Mouse (Mus musculus): ENCODE data around the gene Gm8300. TPM values are rescaled to one million over a fixed set of nuclear protein-coding genes. Genes with fewer than 3 reads are reported as not detected.
"Not testable (repeated sequence)": the region's sequence is repeated elsewhere in the genome, so short reads cannot be mapped to it uniquely, and the experiment has no call there.

Gene Gm8300
- total and polyA plus RNA-seq, 3 experiments: 0.07 TPM; not detected in 2

DNA sequence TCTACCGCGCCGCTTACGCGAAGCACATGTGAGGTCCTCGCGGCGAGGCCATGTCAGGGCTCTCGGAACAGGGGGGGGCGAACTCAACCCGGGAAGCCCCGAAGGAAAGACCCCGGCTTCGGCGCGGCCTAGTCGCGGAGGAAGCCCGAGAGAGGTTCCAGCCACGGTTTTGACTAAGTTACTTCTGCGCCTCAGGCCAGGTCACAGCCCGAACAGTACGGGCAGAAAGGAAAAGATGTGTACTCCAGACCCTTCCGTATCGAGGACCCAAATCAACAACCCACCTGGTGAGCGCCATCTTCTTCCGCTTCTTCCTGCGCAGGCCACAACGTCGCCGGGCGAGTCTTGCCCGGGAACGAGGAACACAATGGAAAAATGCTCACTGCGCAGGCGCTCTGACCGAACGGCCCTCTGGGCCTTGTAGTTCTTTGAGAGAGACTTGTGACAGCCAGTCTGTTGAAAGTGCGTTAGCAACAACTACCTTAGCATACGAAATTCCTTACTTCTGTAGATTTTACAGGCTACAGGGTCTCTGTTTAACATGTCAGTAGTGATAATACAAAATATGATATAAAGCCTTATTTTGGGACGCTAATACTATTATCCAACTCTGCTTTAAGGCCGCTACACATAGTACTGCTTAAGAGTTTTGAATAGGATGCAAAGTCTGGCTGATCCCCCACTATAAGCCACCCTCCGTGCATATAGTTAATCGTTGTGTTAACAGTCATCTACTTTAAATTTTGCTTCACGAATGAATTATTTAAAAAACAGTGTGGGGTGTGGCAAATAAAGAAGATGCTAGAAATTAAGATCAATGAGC is 41.9 kb upstream of the Gm8300 start, which contains the start of gene Snw1 (continued):
- TF ChIP-seq RCOR1 (IDR thresholded peaks at IDR 0.05; ENCODE audit: low read depth, low read length) (no peak), USF2 (IDR thresholded peaks at IDR 0.05; ENCODE audit: borderline replicate concordance in 1 of 2, insufficient read depth in 1 of 2, low read depth in 1 of 2, low read length in 2 of 2) (no peak), MYB (IDR thresholded peaks at IDR 0.05; ENCODE audit: low read depth, low read length) (no peak), HCFC1 (IDR thresholded peaks at IDR 0.05; ENCODE audit: low read depth, low read length) (peak; percentile 99), UBTF (IDR thresholded peaks at IDR 0.05; ENCODE audit: borderline replicate concordance, insufficient read depth, low read depth, low read length) (peak; percentile 99), KAT2A (conservative IDR thresholded peaks at IDR 0.05; ENCODE audit: low read depth, low read length) (peak; percentile 98), ETS1 (IDR thresholded peaks at IDR 0.05; ENCODE audit: low read depth, low read length) (no peak), MAX (IDR thresholded peaks at IDR 0.05; ENCODE audit: low read length) (peak; percentile 49; the same call in 1 of the 2 replicates), MAFK (IDR thresholded peaks at IDR 0.05; ENCODE audit: borderline replicate concordance, low read depth, low read length) (no peak), POLR2AphosphoS2 (IDR thresholded peaks at IDR 0.05; ENCODE audit: low read length) (peak; percentile 86; the same call in 1 of the 2 replicates), POLR2A (IDR thresholded peaks at IDR 0.05; ENCODE audit: control insufficient read depth in 1 of 2, insufficient read depth in 1 of 2, low read depth in 1 of 2, low read length in 2 of 2, poor library complexity in 1 of 2) (peak; percentile 62 to 85), USF1 (IDR thresholded peaks at IDR 0.05; ENCODE audit: low read depth, low read length) (peak; percentile 66), NELFE (IDR thresholded peaks at IDR 0.05; ENCODE audit: low read depth, low read length) (peak; percentile 71), ZC3H11A (IDR thresholded peaks at IDR 0.05; ENCODE audit: low read depth, low read length) (peak; percentile 35; the same call in 1 of the 2 replicates)

DNA sequence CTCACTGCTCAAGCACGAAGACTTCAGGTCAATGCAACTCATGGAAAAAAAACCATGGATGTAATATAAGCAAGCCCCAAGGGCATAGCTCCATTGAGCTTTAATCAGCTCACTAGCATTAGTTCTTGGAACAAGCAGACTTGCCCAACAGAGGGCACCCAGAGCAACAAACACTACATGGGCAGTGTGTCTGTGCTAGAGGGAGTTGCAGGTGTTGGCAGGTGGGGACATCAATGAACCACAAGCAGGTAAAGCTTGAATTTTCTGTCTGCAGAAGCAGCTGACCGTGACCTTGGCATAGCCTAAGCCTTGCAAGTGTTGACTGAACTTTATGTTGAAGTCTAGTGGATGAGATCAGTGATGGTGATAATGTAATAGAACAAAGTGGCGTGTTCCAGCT is 39.4 kb upstream of the Gm8300 start:
- Histone ChIP-seq H3K4me3 (ENCODE audit: control insufficient read depth in 1 of 2, insufficient read depth in 1 of 2, low read depth in 2 of 2, low read length in 2 of 2) (no peak overlapping the region), H3K9me3 (replicated peaks; ENCODE audit: insufficient read depth, low read length) (no peaks in the 10 kb centered on the region), H3K36me3 (ENCODE audit: control insufficient read depth in 1 of 2, insufficient read depth in 2 of 2, low read length in 2 of 2) (peaks cover 0 to 15% of the 10 kb centered on the region in 2 experiments; a peak in 2 of 4 replicates), H3K4me1 (ENCODE audit: control insufficient read depth in 1 of 2, insufficient read depth in 2 of 2, low read length in 2 of 2) (peaks cover 0 to 7% of the 10 kb centered on the region in 2 experiments; a peak in 2 of 4 replicates), H3K9ac (ENCODE audit: control insufficient read depth, low read depth, low read length, poor library complexity, severe bottlenecking) (no peak overlapping the region), H3K27me3 (ENCODE audit: control insufficient read depth in 1 of 2, insufficient read depth in 2 of 2, low read length in 2 of 2) (no peaks in the 10 kb centered on the region), H3K79me2 (ENCODE audit: control insufficient read depth, insufficient read depth, low read length, poor library complexity) (peaks cover 21% of the 10 kb centered on the region), H3K27ac (ENCODE audit: control insufficient read depth, low read depth, low read length) (no peak overlapping the region)
- no peak for DNase-seq (ENCODE audit: low read depth, low spot score)
- TF ChIP-seq RAD21 (IDR thresholded peaks at IDR 0.05; ENCODE audit: low read depth, low read length) (no peak), MEF2A (IDR thresholded peaks at IDR 0.05; ENCODE audit: extremely low read depth, insufficient replicate concordance, low read depth, low read length, poor library complexity, severe bottlenecking) (no peak), TCF12 (IDR thresholded peaks at IDR 0.05; ENCODE audit: low read depth, low read length) (no peak), TAL1 (IDR thresholded peaks at IDR 0.05; ENCODE audit: low read length) (no peak)

DNA sequence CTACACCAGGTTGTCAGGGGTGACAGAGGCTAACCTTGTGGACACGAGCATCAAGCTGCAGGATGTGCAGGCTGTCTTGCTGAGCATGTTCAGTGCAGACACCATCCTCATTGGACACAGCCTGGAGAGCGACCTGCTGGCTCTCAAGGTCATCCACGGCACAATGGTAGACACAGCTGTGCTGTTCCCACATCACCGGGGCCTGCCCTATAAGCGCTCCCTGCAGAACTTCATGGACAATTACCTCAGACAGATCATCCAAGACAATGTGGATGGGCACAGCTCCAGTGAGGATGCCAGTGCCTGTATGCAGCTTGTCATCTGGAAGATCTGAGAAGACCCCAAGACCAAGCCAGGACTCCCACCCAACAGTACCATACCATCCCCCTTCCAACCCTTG is 31.6 kb upstream of the Gm8300 start:
- H3K27me3 ChIP-seq (ENCODE audit: control insufficient read depth in 1 of 2, insufficient read depth in 2 of 2, low read length in 2 of 2); H3K36me3 ChIP-seq (ENCODE audit: control insufficient read depth in 1 of 2, insufficient read depth in 2 of 2, low read length in 2 of 2); H3K27ac ChIP-seq (ENCODE audit: control insufficient read depth, low read depth, low read length); H3K9ac ChIP-seq (ENCODE audit: control insufficient read depth, low read depth, low read length, poor library complexity, severe bottlenecking); H3K79me2 ChIP-seq (ENCODE audit: control insufficient read depth, insufficient read depth, low read length, poor library complexity); DNase-seq (ENCODE audit: low read depth, low spot score); H3K4me1 ChIP-seq (ENCODE audit: control insufficient read depth in 1 of 2, insufficient read depth in 2 of 2, low read length in 2 of 2); H3K9me3 ChIP-seq (replicated peaks; ENCODE audit: insufficient read depth, low read length); H3K4me3 ChIP-seq (ENCODE audit: control insufficient read depth in 1 of 2, insufficient read depth in 1 of 2, low read depth in 2 of 2, low read length in 2 of 2): not testable (repeated sequence)

- H3K4me3 ChIP-seq (ENCODE audit: control insufficient read depth in 1 of 2, insufficient read depth in 1 of 2, low read depth in 2 of 2, low read length in 2 of 2); H3K27me3 ChIP-seq (ENCODE audit: control insufficient read depth in 1 of 2, insufficient read depth in 2 of 2, low read length in 2 of 2); H3K27ac ChIP-seq (ENCODE audit: control insufficient read depth, low read depth, low read length); H3K9ac ChIP-seq (ENCODE audit: control insufficient read depth, low read depth, low read length, poor library complexity, severe bottlenecking); H3K4me1 ChIP-seq (ENCODE audit: control insufficient read depth in 1 of 2, insufficient read depth in 2 of 2, low read length in 2 of 2); H3K79me2 ChIP-seq (ENCODE audit: control insufficient read depth, insufficient read depth, low read length, poor library complexity); H3K9me3 ChIP-seq (replicated peaks; ENCODE audit: insufficient read depth, low read length); H3K36me3 ChIP-seq (ENCODE audit: control insufficient read depth in 1 of 2, insufficient read depth in 2 of 2, low read length in 2 of 2): not testable (repeated sequence)
- DNase-seq (ENCODE audit: low read depth, low spot score): peak; percentile 33
Measured at GRCm38 (mm10) chr12:87488683-87489082, 25.4 kb upstream of the Gm8300 start.

DNA sequence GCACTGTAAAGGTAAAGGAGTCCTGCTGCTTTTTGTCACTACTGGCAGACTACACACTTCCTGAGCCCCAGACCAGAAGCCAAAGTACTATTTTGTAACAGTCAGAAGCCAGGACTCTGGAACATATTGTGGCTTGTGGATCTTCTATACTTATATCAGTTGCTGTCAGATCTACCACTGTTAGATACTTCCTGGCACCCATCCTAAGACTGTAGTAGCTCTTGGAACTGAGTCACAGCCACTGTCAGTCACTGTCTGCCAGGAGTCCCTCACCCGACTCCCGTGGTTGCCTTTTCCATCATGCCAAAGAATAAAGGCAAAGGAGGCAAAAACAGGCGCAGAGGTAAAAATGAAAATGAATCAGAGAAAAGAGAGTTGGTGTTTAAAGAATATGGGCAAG is 19.7 kb upstream of the Gm8300 start, which contains the start of gene Gm5788:
Gm5788 (plus strand) TSS at position 301 of the 400 bp plus-strand sequence.
- DNase-seq (ENCODE audit: low read depth, low spot score); H3K4me3 ChIP-seq (ENCODE audit: control insufficient read depth in 1 of 2, insufficient read depth in 1 of 2, low read depth in 2 of 2, low read length in 2 of 2); H3K27ac ChIP-seq (ENCODE audit: control insufficient read depth, low read depth, low read length); H3K9ac ChIP-seq (ENCODE audit: control insufficient read depth, low read depth, low read length, poor library complexity, severe bottlenecking); H3K27me3 ChIP-seq (ENCODE audit: control insufficient read depth in 1 of 2, insufficient read depth in 2 of 2, low read length in 2 of 2); H3K4me1 ChIP-seq (ENCODE audit: control insufficient read depth in 1 of 2, insufficient read depth in 2 of 2, low read length in 2 of 2); H3K9me3 ChIP-seq (replicated peaks; ENCODE audit: insufficient read depth, low read length); H3K79me2 ChIP-seq (ENCODE audit: control insufficient read depth, insufficient read depth, low read length, poor library complexity); H3K36me3 ChIP-seq (ENCODE audit: control insufficient read depth in 1 of 2, insufficient read depth in 2 of 2, low read length in 2 of 2): not testable (repeated sequence)
